Mouse (Mus musculus) heart, postnatal 0 days (tissue): ENCODE measurements around the gene Mis18a.

Source experiments
- CTCF ChIP-seq: IDR thresholded peaks from 2 replicates; pipeline ENCODE4 v1.5.1; 2016; ENCODE audit warnings: antibody characterized with exemption, control low read depth, low read depth
- EP300 ChIP-seq: IDR thresholded peaks from 2 replicates; pipeline ENCODE4 v1.6.1; 2016; ENCODE audit warnings: antibody characterized with exemption, low read depth

DNA sequence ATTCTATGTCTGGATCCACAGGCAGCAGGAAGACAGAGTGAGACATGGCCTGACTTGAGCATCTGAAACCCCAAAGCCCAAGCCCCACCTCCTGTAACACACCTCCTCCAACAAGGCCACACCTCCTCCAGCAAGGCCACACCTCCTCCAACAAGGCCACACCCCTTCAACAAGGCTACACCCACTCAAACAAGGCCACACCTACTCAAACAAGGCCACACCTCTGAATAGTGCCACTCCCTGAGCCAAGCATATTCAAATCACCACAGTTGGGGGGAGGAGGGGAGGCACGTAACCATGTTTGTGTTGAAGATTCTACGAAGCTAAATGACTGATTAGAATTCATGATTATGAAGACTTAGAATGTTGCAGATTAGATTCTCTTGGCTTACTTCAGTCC is 25.7 kb downstream of the Mis18a start:
- TF ChIP-seq EP300 (no peak), CTCF (no peak)
